Mouse (Mus musculus) liver, embryonic 16.5 days (tissue): Measurements from ENCODE around the gene Med7. TPM values are rescaled to one million over a fixed set of nuclear protein-coding genes. Genes with fewer than 3 reads are reported as not detected.
A peak's percentile ranks its signal among the peaks of the same experiment; 100 is the strongest.

Experiments
- ATAC-seq: fragments of 200-750 bp; cut with Nextera tagmentation; 2 replicates; pipeline ENCODE4 v1.8.0; 2017; ENCODE audit warnings: low read depth, mild to moderate bottlenecking, moderate number of reproducible peaks, moderate library complexity
- H3K27ac ChIP-seq: fragments of 300-500 bp; sonication (generic); 2 replicates; pipeline ENCODE4 v1.5.1; 2014; ENCODE audit warnings: mild to moderate bottlenecking, low read length
- H3K27me3 ChIP-seq: fragments of 300-500 bp; sonication (generic); 2 replicates; pipeline ENCODE4 v1.6.1; 2014; ENCODE audit warnings: low read depth, low read length, mixed read lengths; ENCODE audit not compliant: control insufficient read depth, insufficient read depth
- H3K36me3 ChIP-seq: fragments of 300-500 bp; sonication (generic); 2 replicates; pipeline ENCODE4 v1.6.1; 2014; ENCODE audit warnings: mild to moderate bottlenecking; ENCODE audit not compliant: control insufficient read depth, insufficient read depth
- H3K4me1 ChIP-seq: fragments of 300-500 bp; sonication (generic); 2 replicates; pipeline ENCODE4 v1.6.1; 2014; ENCODE audit warnings: low read depth, low read length, mixed read lengths; ENCODE audit not compliant: control insufficient read depth
- H3K4me2 ChIP-seq: fragments of 300-500 bp; sonication (generic); 2 replicates; pipeline ENCODE4 v1.6.1; 2014; ENCODE audit warnings: low read depth, low read length, mixed read lengths
- H3K4me3 ChIP-seq: fragments of 300-500 bp; sonication (generic); 2 replicates; pipeline ENCODE4 v1.5.1; 2014; ENCODE audit warnings: low read depth, mild to moderate bottlenecking, low read length
- H3K9ac ChIP-seq: fragments of 300-500 bp; sonication (generic); 2 replicates; pipeline ENCODE4 v1.6.1; 2014; ENCODE audit warnings: low read depth, low read length
- H3K9me3 ChIP-seq: fragments of 300-500 bp; sonication (generic); replicated peaks from 2 replicates; pipeline ENCODE4 v1.6.1; 2016; ENCODE audit warnings: low read length; ENCODE audit not compliant: control insufficient read depth
- WGBS: fragments of 180-500 bp; shearing (Covaris S2); extraction: QIAGEN DNeasy Blood & Tissue Kit; methylation state at CpG from one replicate; pipeline ENCODE4 v1.1.7; 2014; ENCODE audit not compliant: insufficient replicate concordance; 5-methylcytosine and 5-hydroxymethylcytosine counted together
- polyA plus RNA-seq: library from polyadenylated mRNA; unstranded; fragments of >200 nt; fragmentation: Nextera tagmentation; extraction: Ambion mirVana; gene quantifications from 2 replicates; pipeline ENCODE4 v1.2.1, GENCODE M21; 2015

The Med7 gene
- polyA plus RNA-seq, 1 experiment from 2014 or later, result 44.8 TPM

GRCm38 (mm10) chr11:46441774-46442173 lies 5.0 kb downstream of the Med7 start:
- peaks cover 17% of the 10 kb centered on the region for H3K4me1 ChIP-seq
- peak; percentile 47 for ATAC-seq
- H3K4me2 ChIP-seq, result peak overlapping the region; percentile 43

DNA sequence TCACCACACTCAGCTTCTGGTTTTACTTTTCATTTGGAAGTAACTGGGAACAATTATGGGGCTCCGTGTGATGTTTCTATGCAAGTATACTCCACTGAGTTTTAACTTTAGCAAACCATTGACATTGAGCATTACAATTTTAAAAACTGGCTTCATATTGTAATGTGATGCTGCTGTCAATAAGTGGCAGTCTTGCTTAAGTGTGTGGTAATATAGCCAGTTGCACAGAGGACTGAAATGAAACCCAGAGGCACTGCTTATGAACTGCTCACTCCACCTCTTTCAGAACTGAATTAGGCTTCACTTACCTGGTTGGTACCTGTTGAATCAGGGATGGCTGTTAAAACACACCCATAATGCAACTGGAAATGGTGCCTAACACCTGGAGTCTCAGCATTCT lies 6.4 kb downstream of the Med7 start:
- H3K9me3 ChIP-seq, result no peaks in the 10 kb centered on the region
- H3K4me1 ChIP-seq, result peaks cover 16% of the 10 kb centered on the region
- H3K4me2 ChIP-seq, result no peak overlapping the region
- H3K9ac ChIP-seq, result no peak overlapping the region
- H3K36me3 ChIP-seq, result peaks cover 14% of the 10 kb centered on the region
- H3K27me3 ChIP-seq, result no peaks in the 10 kb centered on the region
- no peak overlapping the region for H3K4me3 ChIP-seq
- no peak for ATAC-seq
- H3K27ac ChIP-seq, result no peak overlapping the region
- 82% methylated on average over 1 of the region's 1 CpGs for WGBS

More at GRCm38 (mm10) chr11:46441774-46442173, 5.0 kb downstream of the Med7 start:
- Histone ChIP-seq H3K9ac (no peak overlapping the region), H3K27ac (no peak overlapping the region), H3K36me3 (peaks cover 14% of the 10 kb centered on the region), H3K27me3 (no peaks in the 10 kb centered on the region), H3K9me3 (no peaks in the 10 kb centered on the region), H3K4me3 (no peak overlapping the region)
- 19% methylated on average over 1 of the region's 1 CpGs for WGBS

DNA sequence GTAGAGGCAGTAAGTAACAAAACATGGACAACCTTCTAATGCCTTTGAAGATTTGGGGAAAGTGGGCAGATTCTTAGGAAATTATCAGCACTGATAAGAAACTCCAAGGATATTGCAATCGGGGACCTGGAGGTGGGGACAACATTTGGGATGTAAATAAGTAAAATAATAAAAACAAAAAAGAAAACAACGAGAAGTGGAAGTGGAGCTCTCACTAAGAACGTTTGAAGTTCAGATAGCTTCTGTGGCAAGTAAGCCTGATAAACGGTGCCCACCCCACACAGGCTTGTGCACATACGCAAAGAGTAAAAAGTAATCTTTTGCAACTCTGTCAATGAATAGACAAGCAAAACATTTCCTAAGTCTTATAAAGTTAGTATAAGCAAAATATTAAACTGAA lies 7.3 kb downstream of the Med7 start:
- no peaks in the 10 kb centered on the region for H3K9me3 ChIP-seq
- H3K4me3 ChIP-seq, result no peak overlapping the region
- peaks cover 11% of the 10 kb centered on the region for H3K4me1 ChIP-seq
- H3K27me3 ChIP-seq, result no peaks in the 10 kb centered on the region
- 63% methylated on average over 5 of the region's 5 CpGs for WGBS
- H3K4me2 ChIP-seq, result no peak overlapping the region
- no peak overlapping the region for H3K9ac ChIP-seq
- ATAC-seq, result no peak
- H3K36me3 ChIP-seq, result peaks cover 14% of the 10 kb centered on the region
- H3K27ac ChIP-seq, result no peak overlapping the region

DNA sequence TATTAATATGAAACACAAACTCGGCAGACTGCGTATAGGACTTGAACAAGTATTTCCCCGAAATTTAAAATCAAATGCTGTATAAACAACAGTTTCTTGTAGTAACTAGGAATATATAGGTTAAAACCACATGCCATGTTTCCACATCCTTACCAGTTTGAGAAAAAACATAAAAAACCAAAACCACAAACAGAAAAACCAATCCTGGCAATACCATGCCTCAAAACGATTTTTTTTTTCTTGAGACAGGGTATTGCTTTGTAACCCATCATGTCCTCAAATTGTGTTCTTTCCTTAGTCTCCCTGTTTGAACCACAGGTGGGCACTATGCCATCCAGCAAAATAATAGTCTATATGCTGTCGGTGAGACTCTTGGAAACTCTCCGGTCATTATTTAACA lies 9.4 kb downstream of the Med7 start:
- H3K9ac ChIP-seq, result no peak overlapping the region
- H3K27me3 ChIP-seq, result no peaks in the 10 kb centered on the region
- no peak overlapping the region for H3K4me2 ChIP-seq
- H3K4me3 ChIP-seq, result no peak overlapping the region
- H3K27ac ChIP-seq, result no peak overlapping the region
- peaks cover 4% of the 10 kb centered on the region for H3K36me3 ChIP-seq
- no peak for ATAC-seq
- WGBS, result 74% methylated on average over 6 of the region's 6 CpGs
- H3K9me3 ChIP-seq, result no peaks in the 10 kb centered on the region
- H3K4me1 ChIP-seq, result no peaks in the 10 kb centered on the region; the same call in none of the 2 replicates

GRCm38 (mm10) chr11:46447644-46448484 lies 11.1 kb downstream of the Med7 start:
- Histone ChIP-seq H3K36me3 (peaks cover 4% of the 10 kb centered on the region), H3K27me3 (no peaks in the 10 kb centered on the region), H3K4me2 (0 out of 2 replicates have a peak overlapping the region, but pooled peaks have one; percentile 17), H3K27ac (no peak overlapping the region), H3K9ac (no peak overlapping the region; the same call in 1 of the 2 replicates), H3K4me1 (no peaks in the 10 kb centered on the region; the same call in 1 of the 2 replicates), H3K9me3 (no peaks in the 10 kb centered on the region), H3K4me3 (no peak overlapping the region)
- ATAC-seq, result no peak
- 21% methylated on average over 13 of the region's 13 CpGs for WGBS

DNA sequence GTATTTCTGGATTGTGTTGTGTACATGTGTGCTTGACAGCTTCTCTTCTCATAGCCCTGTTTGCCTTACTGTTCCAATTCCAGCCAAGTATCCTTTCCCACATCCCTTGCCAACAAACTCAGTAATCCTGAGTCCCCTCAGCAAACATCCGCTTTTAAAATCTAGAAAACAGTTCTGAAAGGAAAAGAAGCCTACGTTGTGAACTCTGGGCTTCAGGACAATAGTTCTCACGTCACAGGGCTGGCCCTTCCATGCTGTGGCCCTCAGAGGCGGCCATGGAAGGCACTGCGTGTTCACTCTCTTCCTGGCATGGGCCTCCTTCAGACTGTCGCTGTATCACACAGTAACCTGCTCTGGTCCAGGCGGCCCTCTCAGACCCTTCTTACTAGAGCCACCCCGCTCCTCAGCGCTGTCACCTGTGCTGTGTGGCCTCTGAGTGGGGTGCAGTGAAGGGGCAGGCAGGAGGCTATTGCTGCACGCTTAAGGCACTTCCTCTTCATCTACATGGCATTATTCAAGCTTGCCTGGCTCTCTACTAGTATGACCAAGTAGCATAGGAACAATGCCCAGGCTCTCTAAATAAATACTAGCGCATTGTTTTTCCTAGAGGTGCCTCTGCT lies 12.8 kb downstream of the Med7 start:
- no peak overlapping the region for H3K4me3 ChIP-seq
- no peak overlapping the region for H3K4me2 ChIP-seq
- 62% methylated on average over 11 of the region's 11 CpGs for WGBS

GRCm38 (mm10) chr11:46454453-46455045 lies 17.8 kb downstream of the Med7 start, which contains the start of gene Havcr2:
TSS of gene Havcr2 (plus strand) at chr11:46454935.
- Histone ChIP-seq H3K4me3 (no peak within 1 kb of the TSS), H3K36me3 (no peaks in the 10 kb centered on the region), H3K9me3 (no peaks in the 10 kb centered on the region), H3K4me2 (no peak within 1 kb of the TSS), H3K4me1 (peaks cover 10% of the 10 kb centered on the region), H3K9ac (no peak within 1 kb of the TSS), H3K27me3 (no peaks in the 10 kb centered on the region), H3K27ac (no peak within 1 kb of the TSS)
- peak; percentile 93 for ATAC-seq
- WGBS, result 31% methylated on average over 6 of the region's 6 CpGs

More for the DNA sequence above, 12.8 kb downstream of the Med7 start:
- Histone ChIP-seq H3K36me3 (no peaks in the 10 kb centered on the region), H3K27ac (no peak overlapping the region), H3K27me3 (no peaks in the 10 kb centered on the region), H3K4me1 (peaks cover 5% of the 10 kb centered on the region; the same call in 1 of the 2 replicates), H3K9me3 (no peaks in the 10 kb centered on the region), H3K9ac (no peak overlapping the region)
- ATAC-seq, result no peak

DNA sequence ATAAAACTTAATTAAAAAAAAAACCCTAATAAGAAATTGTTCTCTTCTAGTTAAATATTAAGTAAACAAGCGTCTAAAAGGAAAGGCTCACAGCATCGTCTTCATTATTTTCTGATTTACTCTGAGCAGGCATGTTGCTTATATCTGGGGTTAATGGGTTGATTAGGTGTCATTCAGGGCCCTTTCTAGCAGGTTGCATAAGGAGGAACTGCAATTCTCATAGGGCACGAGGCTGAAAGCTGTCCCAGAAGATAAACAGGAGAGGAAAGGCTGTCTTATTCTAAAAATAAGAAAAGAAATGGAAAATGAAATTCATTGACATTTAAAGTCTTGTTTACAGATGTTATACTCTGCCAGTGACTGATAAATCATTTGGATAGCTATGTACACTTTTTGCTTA lies 23.2 kb downstream of the Med7 start:
- WGBS, result 47% methylated on average over 3 of the region's 3 CpGs
- Histone ChIP-seq H3K9ac (no peak overlapping the region), H3K4me1 (peaks cover 2% of the 10 kb centered on the region), H3K4me3 (no peak overlapping the region), H3K27me3 (no peaks in the 10 kb centered on the region), H3K36me3 (no peaks in the 10 kb centered on the region), H3K4me2 (no peak overlapping the region), H3K9me3 (no peaks in the 10 kb centered on the region), H3K27ac (no peak overlapping the region)
- no peak for ATAC-seq
